Mouse (Mus musculus) MEL (cell line): Measurements from ENCODE around the gene E330009J07Rik.
A peak's percentile ranks its signal among the peaks of the same experiment; 100 is the strongest.

Experiments used
- CHD1 ChIP-seq: IDR thresholded peaks from 2 replicates; pipeline ENCODE4 v1.6.1; 2012; ENCODE audit warnings: low read depth, mild to moderate bottlenecking, inconsistent platforms, low read length, improper control_type of control experiment
- CTCF ChIP-seq, 3 experiments: IDR thresholded peaks in 2 of 3; conservative IDR thresholded peaks in 1 of 3; 2 replicates each; pipeline ENCODE4 v1.5.1; 2011 to 2012; ENCODE audit warnings: low read length in 3 of 3, low read depth in 2 of 3, mild to moderate bottlenecking in 2 of 3, improper control_type of control experiment in 1 of 3, inconsistent platforms in 1 of 3, mixed read lengths in 1 of 3, moderate library complexity in 1 of 3; ENCODE audit not compliant: control insufficient read depth in 1 of 3, insufficient read depth in 1 of 3, poor library complexity in 1 of 3, severe bottlenecking in 1 of 3
- EP300 ChIP-seq, 2 experiments: IDR thresholded peaks; 2 replicates each; pipeline ENCODE4 v1.6.1; 2011; ENCODE audit warnings: improper control_type of control experiment in 2 of 2, low read length in 2 of 2, low read depth in 1 of 2, mild to moderate bottlenecking in 1 of 2
- GATA1 ChIP-seq: IDR thresholded peaks from 2 replicates; pipeline ENCODE4 v1.6.1; 2011; ENCODE audit warnings: low read depth, low read length, improper control_type of control experiment
- HCFC1 ChIP-seq: IDR thresholded peaks from 2 replicates; pipeline ENCODE4 v1.6.1; 2012; ENCODE audit warnings: low read depth, mild to moderate bottlenecking, inconsistent platforms, low read length, improper control_type of control experiment, moderate library complexity
- MAZ ChIP-seq: IDR thresholded peaks from 2 replicates; pipeline ENCODE4 v1.6.1; 2012; ENCODE audit warnings: low read depth, mild to moderate bottlenecking, inconsistent platforms, low read length, improper control_type of control experiment
- MEF2A ChIP-seq: IDR thresholded peaks from 2 replicates; pipeline ENCODE4 v1.6.1; 2014; ENCODE audit warnings: low read depth, mild to moderate bottlenecking, inconsistent platforms, low read length, improper control_type of control experiment; ENCODE audit not compliant: poor library complexity, insufficient replicate concordance, severe bottlenecking; ENCODE audit errors: extremely low read depth
- MXI1 ChIP-seq: IDR thresholded peaks from 2 replicates; pipeline ENCODE4 v1.6.1; 2011; ENCODE audit warnings: mild to moderate bottlenecking, low read depth, low read length, improper control_type of control experiment
- POLR2A ChIP-seq, 2 experiments: IDR thresholded peaks; 2 replicates each; pipeline ENCODE4 v1.6.1; 2011 to 2012; ENCODE audit warnings: low read length in 2 of 2, mild to moderate bottlenecking in 2 of 2, control low read depth in 1 of 2, improper control_type of control experiment in 1 of 2, low read depth in 1 of 2, moderate library complexity in 1 of 2; ENCODE audit not compliant: control insufficient read depth in 1 of 2, insufficient read depth in 1 of 2, poor library complexity in 1 of 2
- POLR2AphosphoS5 ChIP-seq: IDR thresholded peaks from 2 replicates; pipeline ENCODE4 v1.6.1; 2012; ENCODE audit warnings: low read depth, borderline replicate concordance, mild to moderate bottlenecking, inconsistent platforms, low read length, moderate library complexity, mixed read lengths
- SIN3A ChIP-seq: IDR thresholded peaks from 2 replicates; pipeline ENCODE4 v1.6.1; 2012; ENCODE audit warnings: low read length, improper control_type of control experiment, inconsistent platforms
- ZC3H11A ChIP-seq: IDR thresholded peaks from 2 replicates; pipeline ENCODE4 v1.6.1; 2012; ENCODE audit warnings: low read depth, mild to moderate bottlenecking, inconsistent platforms, low read length, improper control_type of control experiment
- ZKSCAN1 ChIP-seq: IDR thresholded peaks from 2 replicates; pipeline ENCODE4 v1.6.1; 2012; ENCODE audit warnings: low read depth, mild to moderate bottlenecking, inconsistent platforms, low read length, improper control_type of control experiment, moderate library complexity
- ZMIZ1 ChIP-seq: IDR thresholded peaks from 2 replicates; pipeline ENCODE4 v1.6.1; 2012; ENCODE audit warnings: low read depth, mild to moderate bottlenecking, inconsistent platforms, low read length, improper control_type of control experiment, moderate library complexity

GRCm38 (mm10) chr6:40436047-40436483 lies at the start of gene E330009J07Rik:
- TF ChIP-seq HCFC1 = no peak
- TF ChIP-seq EP300 (IDR thresholded peaks at IDR 0.05; ENCODE audit: low read depth in 1 of 2, low read length in 2 of 2) = no peak
- TF ChIP-seq CTCF (IDR thresholded peaks at IDR 0.05 in 2 of 3, conservative IDR thresholded peaks at IDR 0.05 in 1 of 3; ENCODE audit: control insufficient read depth in 1 of 3, insufficient read depth in 1 of 3, low read depth in 2 of 3, low read length in 3 of 3, poor library complexity in 1 of 3, severe bottlenecking in 1 of 3) = no peak
- peak in 1 of 2 experiments; percentile 57; a peak in 1 of 4 replicates for TF ChIP-seq POLR2A (IDR thresholded peaks at IDR 0.05; ENCODE audit: control insufficient read depth in 1 of 2, insufficient read depth in 1 of 2, low read depth in 1 of 2, low read length in 2 of 2, poor library complexity in 1 of 2)
- TF ChIP-seq MEF2A = no peak
- no peak for TF ChIP-seq ZC3H11A
- no peak for TF ChIP-seq MXI1
- TF ChIP-seq ZKSCAN1 = no peak
- TF ChIP-seq POLR2AphosphoS5 = no peak
- TF ChIP-seq CHD1 = no peak
- no peak for TF ChIP-seq MAZ
- TF ChIP-seq SIN3A = no peak
- TF ChIP-seq GATA1 = no peak
- TF ChIP-seq ZMIZ1 = 0 out of 2 replicates have a peak, but pooled peaks have one; percentile 26
